Mouse (Mus musculus): ENCODE results near the gene Lrp2. TPM values are rescaled to one million over a fixed set of nuclear protein-coding genes. Genes with fewer than 3 reads are reported as not detected.

The Lrp2 gene
- total and polyA plus RNA-seq, 2 experiments: 0.04 to 0.09 TPM

- 64% methylated on average over 10 of the region's 10 CpGs for WGBS
- Histone ChIP-seq H3K9ac (ENCODE audit: low read depth, low read length) (no peak overlapping the region), H3K4me3 (ENCODE audit: insufficient read depth, low read depth, low read length) (peak overlapping the region; percentile 25; the same call in 1 of the 2 replicates), H3K79me2 (ENCODE audit: control insufficient read depth, insufficient read depth, low read length) (no peaks in the 10 kb centered on the region), H3K4me1 (ENCODE audit: control insufficient read depth, insufficient read depth, low read length) (peaks cover 14% of the 10 kb centered on the region), H3K27ac (replicated peaks; ENCODE audit: insufficient read depth, low read depth, low read length) (peak overlapping the region; percentile 90), H3K27me3 (ENCODE audit: control insufficient read depth, insufficient read depth, low read length) (no peaks in the 10 kb centered on the region; the same call in 1 of the 2 replicates), H3K36me3 (ENCODE audit: control insufficient read depth, insufficient read depth, low read length) (no peaks in the 10 kb centered on the region)
- TF ChIP-seq POLR2A (IDR thresholded peaks at IDR 0.05; ENCODE audit: extremely low read depth, insufficient read depth, low read length) (no peak), CTCF (IDR thresholded peaks at IDR 0.05; ENCODE audit: low read depth, low read length) (no peak)
- no peak for DNase-seq (ENCODE audit: extremely low read depth, low read depth, low spot score)
Measured at GRCm38 (mm10) chr2:69414539-69414938, 171.3 kb downstream of the Lrp2 start.

DNA sequence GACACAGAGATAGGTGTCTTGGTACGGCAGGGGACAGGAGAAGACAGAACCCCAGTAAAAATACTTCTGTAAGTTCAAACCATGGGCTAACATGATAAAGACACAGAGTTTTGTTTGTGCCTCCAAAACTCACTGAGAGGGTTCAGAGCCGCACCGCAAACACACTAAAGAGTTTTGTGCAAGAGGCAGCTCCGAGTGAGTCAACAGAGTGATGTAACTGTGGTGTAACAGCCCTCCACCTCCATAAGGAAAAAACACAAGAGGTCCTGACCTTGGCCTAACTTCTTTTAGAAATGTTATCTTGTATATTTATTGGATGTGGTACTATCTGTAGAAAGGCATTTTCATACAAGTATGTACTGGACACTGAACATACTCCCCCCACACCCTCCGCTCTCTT lies 180.2 kb downstream of the Lrp2 start:
- DNase-seq (ENCODE audit: extremely low read depth, low read depth, low spot score): peak; percentile 89
- H3K36me3 ChIP-seq (ENCODE audit: control insufficient read depth, insufficient read depth, low read length): no peaks in the 10 kb centered on the region
- H3K27me3 ChIP-seq (ENCODE audit: control insufficient read depth, insufficient read depth, low read length): no peaks in the 10 kb centered on the region
- H3K4me3 ChIP-seq (ENCODE audit: insufficient read depth, low read depth, low read length): 0 out of 2 replicates have a peak overlapping the region, but pooled peaks have one; percentile 17
- no peaks in the 10 kb centered on the region; the same call in 1 of the 2 replicates for H3K79me2 ChIP-seq (ENCODE audit: control insufficient read depth, insufficient read depth, low read length)
- 39% methylated on average over 5 of the region's 5 CpGs for WGBS
- peaks cover 17% of the 10 kb centered on the region for H3K4me1 ChIP-seq (ENCODE audit: control insufficient read depth, insufficient read depth, low read length)
- H3K27ac ChIP-seq (replicated peaks; ENCODE audit: insufficient read depth, low read depth, low read length): peak overlapping the region; percentile 90
- TF ChIP-seq CTCF (IDR thresholded peaks at IDR 0.05; ENCODE audit: low read depth, low read length): no peak
- no peak for TF ChIP-seq POLR2A (IDR thresholded peaks at IDR 0.05; ENCODE audit: extremely low read depth, insufficient read depth, low read length)
- peak overlapping the region; percentile 46; the same call in 1 of the 2 replicates for H3K9ac ChIP-seq (ENCODE audit: low read depth, low read length)

DNA sequence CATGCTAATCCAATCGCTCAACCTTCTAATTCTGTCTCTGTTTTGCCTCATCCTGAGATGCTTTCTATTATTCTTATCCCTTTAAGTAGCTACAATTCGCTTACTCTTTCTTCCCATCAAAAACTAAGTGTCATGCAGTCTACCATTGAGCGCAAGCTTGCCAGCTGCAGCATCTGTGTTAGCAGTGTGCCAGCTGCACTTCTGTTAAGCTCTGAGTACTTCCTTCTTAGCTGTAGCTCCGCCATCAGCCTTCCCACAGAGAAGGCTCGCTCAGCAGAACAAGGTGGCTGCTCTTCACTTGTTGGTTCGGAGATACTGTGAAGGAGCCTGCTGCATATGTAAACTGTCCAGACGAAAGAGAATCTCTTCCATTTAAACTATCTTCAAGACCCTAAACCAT lies 183.6 kb downstream of the Lrp2 start:
- Histone ChIP-seq H3K27me3 (ENCODE audit: control insufficient read depth, insufficient read depth, low read length) (no peaks in the 10 kb centered on the region), H3K4me3 (ENCODE audit: insufficient read depth, low read depth, low read length) (no peak overlapping the region), H3K9ac (ENCODE audit: low read depth, low read length) (no peak overlapping the region), H3K27ac (replicated peaks; ENCODE audit: insufficient read depth, low read depth, low read length) (no peak overlapping the region), H3K36me3 (ENCODE audit: control insufficient read depth, insufficient read depth, low read length) (no peaks in the 10 kb centered on the region), H3K79me2 (ENCODE audit: control insufficient read depth, insufficient read depth, low read length) (no peaks in the 10 kb centered on the region; the same call in 1 of the 2 replicates), H3K4me1 (ENCODE audit: control insufficient read depth, insufficient read depth, low read length) (peaks cover 24% of the 10 kb centered on the region)
- no peak for TF ChIP-seq POLR2A (IDR thresholded peaks at IDR 0.05; ENCODE audit: extremely low read depth, insufficient read depth, low read length)
- no peak for TF ChIP-seq CTCF (IDR thresholded peaks at IDR 0.05; ENCODE audit: low read depth, low read length)
- no peak for DNase-seq (ENCODE audit: extremely low read depth, low read depth, low spot score)
- WGBS: 84% methylated on average over 7 of the region's 7 CpGs

DNA sequence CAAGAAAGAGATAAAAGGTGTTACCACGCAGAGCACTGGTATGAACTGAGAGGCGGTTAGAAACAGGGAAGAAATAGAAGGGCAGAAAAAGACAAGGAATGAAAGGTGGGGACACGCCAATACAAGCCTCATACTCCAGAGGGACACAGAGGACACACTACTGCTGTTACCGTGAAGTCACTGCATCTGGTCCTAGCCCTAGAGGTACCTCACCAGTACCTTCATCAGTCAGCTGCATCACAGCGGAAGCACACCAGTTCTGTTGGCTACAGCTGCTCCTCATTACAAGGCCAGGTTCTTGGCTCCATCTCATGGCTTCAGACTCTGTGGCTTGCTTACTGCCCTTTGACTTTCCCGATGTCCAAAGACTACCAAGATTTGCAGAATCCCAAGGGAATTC lies 184.0 kb downstream of the Lrp2 start:
- 79% methylated on average over 6 of the region's 6 CpGs for WGBS
- TF ChIP-seq CTCF (IDR thresholded peaks at IDR 0.05; ENCODE audit: low read depth, low read length) (no peak), POLR2A (IDR thresholded peaks at IDR 0.05; ENCODE audit: extremely low read depth, insufficient read depth, low read length) (no peak)

DNA sequence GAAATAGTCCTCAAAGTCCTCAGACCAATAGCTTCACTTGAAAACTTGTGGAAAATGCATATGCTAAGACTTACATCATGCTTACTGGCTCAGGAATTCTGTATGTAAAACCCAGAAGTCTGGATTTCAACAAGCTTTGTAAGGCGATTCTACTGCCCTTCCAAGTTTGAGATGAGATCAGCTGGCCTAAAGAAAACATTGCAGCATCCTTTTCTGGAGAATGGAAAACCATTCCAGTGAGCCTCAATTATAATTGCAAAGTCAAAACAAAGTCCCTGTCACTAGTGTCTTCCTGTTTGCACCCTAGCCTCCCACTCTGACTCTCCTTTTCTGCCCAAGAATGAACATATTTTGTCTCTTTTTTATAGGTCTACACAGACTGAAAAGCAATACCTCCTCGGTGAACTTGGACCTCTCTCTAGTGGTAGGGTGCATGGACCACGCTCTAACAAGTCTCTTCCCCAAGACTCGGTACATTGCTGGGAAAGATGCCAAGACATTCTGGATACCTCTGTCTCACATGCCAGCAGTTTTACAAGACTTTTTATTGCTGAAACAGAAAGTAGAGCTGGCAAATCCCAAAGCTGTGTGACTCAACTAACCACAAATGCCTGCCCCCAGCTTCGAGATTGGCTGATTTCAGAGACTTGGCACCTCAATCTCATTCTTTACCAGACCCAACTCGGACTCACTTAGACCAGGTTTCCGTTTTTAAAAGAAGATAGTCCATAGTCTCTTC lies 184.8 kb downstream of the Lrp2 start:
- WGBS: 58% methylated on average over 7 of the region's 7 CpGs
- DNase-seq (ENCODE audit: extremely low read depth, low read depth, low spot score): peak; percentile 61

More for the DNA sequence above, 184.0 kb downstream of the Lrp2 start:
- DNase-seq (ENCODE audit: extremely low read depth, low read depth, low spot score): peak; percentile 50
- no peaks in the 10 kb centered on the region for H3K36me3 ChIP-seq (ENCODE audit: control insufficient read depth, insufficient read depth, low read length)
- H3K4me3 ChIP-seq (ENCODE audit: insufficient read depth, low read depth, low read length): no peak overlapping the region
- H3K9ac ChIP-seq (ENCODE audit: low read depth, low read length): no peak overlapping the region
- H3K27me3 ChIP-seq (ENCODE audit: control insufficient read depth, insufficient read depth, low read length): no peaks in the 10 kb centered on the region
- H3K4me1 ChIP-seq (ENCODE audit: control insufficient read depth, insufficient read depth, low read length): peaks cover 24% of the 10 kb centered on the region
- H3K27ac ChIP-seq (replicated peaks; ENCODE audit: insufficient read depth, low read depth, low read length): no peak overlapping the region
- H3K79me2 ChIP-seq (ENCODE audit: control insufficient read depth, insufficient read depth, low read length): no peaks in the 10 kb centered on the region; the same call in 1 of the 2 replicates

More for the DNA sequence above, 184.8 kb downstream of the Lrp2 start:
- no peak for TF ChIP-seq POLR2A (IDR thresholded peaks at IDR 0.05; ENCODE audit: extremely low read depth, insufficient read depth, low read length)
- no peak for TF ChIP-seq CTCF (IDR thresholded peaks at IDR 0.05; ENCODE audit: low read depth, low read length)
- Histone ChIP-seq H3K4me1 (ENCODE audit: control insufficient read depth, insufficient read depth, low read length) (peaks cover 19% of the 10 kb centered on the region), H3K27ac (replicated peaks; ENCODE audit: insufficient read depth, low read depth, low read length) (no peak overlapping the region), H3K27me3 (ENCODE audit: control insufficient read depth, insufficient read depth, low read length) (no peaks in the 10 kb centered on the region), H3K79me2 (ENCODE audit: control insufficient read depth, insufficient read depth, low read length) (no peaks in the 10 kb centered on the region; the same call in 1 of the 2 replicates), H3K9ac (ENCODE audit: low read depth, low read length) (no peak overlapping the region), H3K4me3 (ENCODE audit: insufficient read depth, low read depth, low read length) (no peak overlapping the region), H3K36me3 (ENCODE audit: control insufficient read depth, insufficient read depth, low read length) (no peaks in the 10 kb centered on the region)
